Mouse (Mus musculus) left cerebral cortex, postnatal 36 days (tissue): ENCODE measurements around the gene Mrps23. TPM values are rescaled to one million over a fixed set of nuclear protein-coding genes. Genes with fewer than 3 reads are reported as not detected.

ENCODE experiments used
- total RNA-seq, 2 experiments: library from RNA; stranded (reverse); gene quantifications; 2 replicates each; pipeline ENCODE4 v1.2.3; 2021

Gene Mrps23
- total RNA-seq, 2 experiments from 2014 or later, result 59.5 to 71.0 TPM

Other genes starting within 250 kb of the Mrps23 start
- gene Dynll2, start 216.9 kb upstream of the Mrps23 start, total RNA-seq, result 100 to 1,000 TPM; 539 to 592 TPM
- gene Srsf1, start 157.0 kb upstream of the Mrps23 start, total RNA-seq, result 100 to 1,000 TPM; 153 to 205 TPM
- 10 to 100 TPM; 24.4 to 26.2 TPM for gene Vezf1, start 136.1 kb upstream of the Mrps23 start, total RNA-seq
- 10 to 100 TPM; 23.9 to 31.7 TPM for gene Cuedc1, start 106.3 kb upstream of the Mrps23 start, total RNA-seq
- not detected for gene Ccdc182, start 89.7 kb downstream of the Mrps23 start, total RNA-seq